Mouse (Mus musculus) cortical plate, adult 2 months (tissue): Measurements from ENCODE around the gene Sstr4. TPM values are rescaled to one million over a fixed set of nuclear protein-coding genes. Genes with fewer than 3 reads are reported as not detected.
A peak's percentile ranks its signal among the peaks of the same experiment; 100 is the strongest.

Source experiments
- H3K27ac ChIP-seq: fragments of 200-500 bp; 2 replicates; pipeline ENCODE4 v1.5.1; 2012; ENCODE audit warnings: low read length, control low read depth, inconsistent platforms; ENCODE audit not compliant: insufficient read depth
- H3K4me1 ChIP-seq: fragments of 200-500 bp; 2 replicates; pipeline ENCODE4 v1.6.1; 2011; ENCODE audit warnings: low read length; ENCODE audit not compliant: control insufficient read depth, insufficient read depth
- H3K4me3 ChIP-seq: fragments of 200-500 bp; 2 replicates; pipeline ENCODE4 v1.5.1; 2011; ENCODE audit warnings: mild to moderate bottlenecking, low read length, control low read depth; ENCODE audit not compliant: insufficient read depth
- CTCF ChIP-seq: fragments of 200-500 bp; IDR thresholded peaks from 2 replicates; pipeline ENCODE4 v1.5.1; 2011; ENCODE audit warnings: mild to moderate bottlenecking, control low read depth, low read length; ENCODE audit not compliant: insufficient read depth; ENCODE audit errors: extremely low read depth
- POLR2A ChIP-seq: fragments of 200-500 bp; IDR thresholded peaks from 2 replicates; pipeline ENCODE4 v1.6.1; 2011; ENCODE audit warnings: mild to moderate bottlenecking, low read length, control low read depth; ENCODE audit not compliant: insufficient read depth; ENCODE audit errors: extremely low read depth
- polyA plus RNA-seq: library from polyadenylated mRNA; depleted of rRNA; stranded (reverse); fragments of >200 nt; gene quantifications from 2 replicates; pipeline ENCODE4 v1.2.3, GENCODE M21; 2012

The Sstr4 gene
- polyA plus RNA-seq, 1 experiment, result 21.9 TPM

DNA sequence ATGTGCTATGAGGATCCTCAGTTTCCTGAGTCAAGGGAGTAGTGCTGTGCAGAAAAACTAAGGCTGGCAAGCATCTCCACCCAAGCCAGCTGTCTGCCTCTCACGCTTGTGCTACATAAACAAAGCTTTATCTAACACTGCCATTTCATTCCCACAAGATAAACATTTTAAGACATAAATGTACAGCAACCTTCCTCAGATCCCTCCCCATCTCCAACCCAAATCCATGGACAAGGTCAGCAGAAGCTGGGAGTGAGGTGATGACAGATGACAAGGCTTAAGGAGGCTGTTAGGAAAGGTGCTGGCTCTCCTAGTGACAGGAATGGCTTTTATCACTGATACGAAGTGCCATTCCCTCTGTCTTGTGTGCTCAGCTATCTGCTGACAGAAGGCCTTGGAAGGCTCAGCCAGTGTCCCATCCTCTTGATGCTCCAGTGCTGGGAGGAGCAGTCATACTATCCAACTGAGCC, 21.5 kb upstream of the Sstr4 start:
- no peak overlapping the region for H3K27ac ChIP-seq
- no peak overlapping the region for H3K4me3 ChIP-seq
- TF ChIP-seq POLR2A (no peak), CTCF (no peak)
- peaks cover 4% of the 10 kb centered on the region for H3K4me1 ChIP-seq

DNA sequence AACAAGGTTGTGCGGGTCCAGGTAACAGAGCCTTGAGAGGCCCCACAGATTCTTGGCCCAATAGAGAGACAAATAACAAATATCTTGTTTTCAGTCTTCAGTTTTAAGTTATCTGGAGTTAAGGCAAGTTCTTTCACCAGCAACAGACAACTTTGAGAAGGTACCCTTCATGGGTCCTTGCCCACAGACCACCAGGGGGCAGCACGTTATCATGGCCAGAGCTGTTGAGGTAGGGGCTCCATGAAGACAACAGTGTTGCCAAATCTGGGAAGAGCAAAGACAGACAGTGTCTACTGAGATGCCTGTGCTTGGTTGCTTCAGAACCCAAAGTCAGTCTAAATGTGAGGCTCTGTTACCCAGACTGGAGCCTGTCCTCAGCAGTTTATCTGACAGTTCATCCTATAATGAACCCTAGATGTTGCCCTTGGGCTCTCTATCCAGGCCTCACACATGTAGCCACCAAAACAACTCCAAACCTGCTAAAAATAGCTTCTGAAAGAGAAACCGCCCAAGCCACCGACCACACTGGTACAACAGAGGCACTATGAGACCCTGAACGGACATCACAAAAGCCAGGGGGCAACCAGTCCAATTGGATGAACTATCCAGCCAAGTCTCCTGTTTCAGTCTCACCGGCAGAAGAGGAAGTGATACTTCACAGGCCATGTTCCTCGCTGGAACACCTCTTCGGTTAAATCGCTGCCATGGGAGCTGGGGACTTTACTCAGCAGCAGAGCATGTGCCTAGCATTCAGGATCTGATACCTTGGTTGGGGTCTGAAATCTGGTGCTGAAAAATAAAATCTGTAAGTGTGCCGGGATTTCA, 19.6 kb upstream of the Sstr4 start:
- TF ChIP-seq POLR2A, result no peak
- TF ChIP-seq CTCF, result peak; percentile 40; the same call in 1 of the 2 replicates
- Histone ChIP-seq H3K4me1 (peaks cover 4% of the 10 kb centered on the region), H3K4me3 (no peak overlapping the region), H3K27ac (no peak overlapping the region)

DNA sequence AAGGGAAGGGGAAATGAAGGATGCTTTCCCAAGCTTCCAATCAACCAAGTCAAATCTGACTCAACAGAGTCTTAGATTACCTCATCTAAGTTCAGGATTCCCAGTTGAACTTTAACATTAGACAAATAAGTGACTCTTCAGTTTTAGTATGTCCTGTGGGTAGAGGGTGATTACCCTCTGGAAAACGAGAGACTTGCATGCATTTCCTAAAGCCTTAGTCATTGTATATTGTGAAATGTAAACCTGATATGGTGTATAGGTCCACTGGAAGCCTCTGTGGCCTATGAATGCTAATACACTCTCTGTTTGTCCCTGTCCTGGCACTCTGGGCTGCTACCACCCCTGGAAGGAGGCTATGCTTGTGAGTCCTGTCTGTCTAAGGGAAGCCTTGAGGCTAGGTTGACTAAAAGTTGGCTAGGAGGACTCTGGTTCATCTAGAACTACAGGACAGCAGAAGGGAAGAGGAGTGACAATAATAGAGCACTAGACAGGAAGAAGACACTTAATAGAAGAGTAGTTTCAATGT, 16.3 kb upstream of the Sstr4 start:
- Histone ChIP-seq H3K4me1 (peaks cover under 1% of the 10 kb centered on the region), H3K27ac (no peak overlapping the region), H3K4me3 (no peak overlapping the region)
- TF ChIP-seq CTCF, result no peak

DNA sequence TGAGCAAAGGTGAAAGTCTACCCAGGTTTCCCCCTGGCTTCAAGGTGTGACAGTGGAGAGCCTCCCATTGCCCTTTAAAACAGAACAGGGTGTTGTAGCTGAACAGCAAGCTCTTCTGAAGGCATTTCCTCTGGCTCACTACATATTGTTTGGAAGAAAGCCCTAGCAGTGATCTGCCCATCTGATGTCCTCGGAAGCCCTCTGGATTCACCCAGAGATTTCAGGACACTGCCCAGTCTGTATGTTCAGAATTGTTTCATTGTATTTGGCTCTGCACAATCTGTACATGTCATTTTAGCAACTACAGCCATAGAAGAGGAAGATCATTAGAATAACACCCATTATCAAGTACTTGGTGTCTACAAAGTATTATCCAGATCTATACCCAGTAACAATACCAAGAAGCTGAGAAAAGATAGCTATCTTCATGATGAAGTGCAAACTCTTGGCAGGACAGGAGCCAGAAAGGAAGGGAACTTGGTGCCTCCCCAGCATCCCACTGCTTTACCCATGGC, 15.2 kb upstream of the Sstr4 start:
- TF ChIP-seq POLR2A, result no peak
- no peak for TF ChIP-seq CTCF
- Histone ChIP-seq H3K4me1 (no peaks in the 10 kb centered on the region), H3K4me3 (no peak overlapping the region), H3K27ac (no peak overlapping the region)

DNA sequence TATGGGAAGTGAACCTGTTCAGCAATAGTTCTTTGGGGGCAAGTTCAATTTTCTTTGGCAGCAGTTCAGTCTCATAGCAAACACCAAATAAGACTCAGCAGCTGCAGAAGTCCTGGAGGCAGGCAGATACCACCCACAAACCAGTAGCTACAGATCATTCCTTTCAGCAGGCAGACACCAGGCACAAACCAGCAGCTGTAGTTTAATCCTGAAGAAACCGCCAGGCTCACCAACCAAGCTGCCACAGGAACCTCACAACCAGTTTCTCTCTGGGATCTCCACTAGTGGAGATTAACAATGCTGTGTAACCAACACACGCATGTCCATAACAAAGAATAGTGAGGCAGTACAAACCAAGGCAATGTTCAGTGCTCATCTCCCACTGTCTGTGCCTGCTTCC, 14.1 kb upstream of the Sstr4 start:
- TF ChIP-seq POLR2A (no peak), CTCF (no peak)
- no peak overlapping the region for H3K4me3 ChIP-seq
- no peak overlapping the region for H3K27ac ChIP-seq
- H3K4me1 ChIP-seq, result no peaks in the 10 kb centered on the region

DNA sequence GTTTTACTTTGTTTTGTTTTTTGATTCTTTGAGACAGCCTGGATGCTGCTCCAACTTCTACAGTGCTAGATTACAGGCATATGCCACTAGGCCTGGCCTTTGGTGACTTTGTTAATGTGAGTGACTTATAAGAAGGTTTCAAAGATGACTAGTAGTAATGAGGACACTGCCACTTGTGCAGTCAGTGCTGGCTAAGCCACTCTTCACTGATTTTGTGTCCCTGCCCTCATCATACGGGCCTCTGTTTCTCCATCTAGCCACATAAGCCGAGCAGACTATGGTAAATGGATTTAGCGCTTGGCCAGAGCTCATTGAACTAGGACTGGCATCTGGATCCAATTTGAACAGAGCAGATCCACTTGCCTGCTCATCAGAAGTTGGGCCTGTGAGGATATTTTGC, 8.7 kb upstream of the Sstr4 start:
- Histone ChIP-seq H3K27ac (no peak overlapping the region), H3K4me3 (no peak overlapping the region), H3K4me1 (peaks cover 3% of the 10 kb centered on the region)
- TF ChIP-seq CTCF (no peak), POLR2A (no peak)

DNA sequence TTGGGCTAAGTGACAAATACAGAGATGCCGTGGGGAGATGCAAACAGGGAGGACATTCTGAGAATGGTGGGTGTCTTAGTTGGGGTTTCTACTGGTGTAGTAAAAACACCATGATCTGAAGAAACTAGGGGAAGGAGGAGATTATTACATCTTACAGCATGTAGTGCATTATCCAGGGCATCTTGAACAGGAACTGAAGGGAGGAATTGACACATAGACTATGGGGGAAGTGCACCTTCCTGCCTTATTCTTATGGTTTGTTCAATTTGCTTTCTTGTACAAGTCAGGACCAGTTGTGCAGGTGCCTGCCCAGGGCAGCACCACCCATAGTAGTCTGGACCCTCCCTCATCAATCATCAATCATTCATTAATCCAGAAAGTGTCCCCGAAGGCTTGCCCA, 8.2 kb upstream of the Sstr4 start:
- TF ChIP-seq POLR2A (no peak), CTCF (no peak)
- Histone ChIP-seq H3K27ac (no peak overlapping the region), H3K4me1 (peaks cover 3% of the 10 kb centered on the region), H3K4me3 (no peak overlapping the region)

DNA sequence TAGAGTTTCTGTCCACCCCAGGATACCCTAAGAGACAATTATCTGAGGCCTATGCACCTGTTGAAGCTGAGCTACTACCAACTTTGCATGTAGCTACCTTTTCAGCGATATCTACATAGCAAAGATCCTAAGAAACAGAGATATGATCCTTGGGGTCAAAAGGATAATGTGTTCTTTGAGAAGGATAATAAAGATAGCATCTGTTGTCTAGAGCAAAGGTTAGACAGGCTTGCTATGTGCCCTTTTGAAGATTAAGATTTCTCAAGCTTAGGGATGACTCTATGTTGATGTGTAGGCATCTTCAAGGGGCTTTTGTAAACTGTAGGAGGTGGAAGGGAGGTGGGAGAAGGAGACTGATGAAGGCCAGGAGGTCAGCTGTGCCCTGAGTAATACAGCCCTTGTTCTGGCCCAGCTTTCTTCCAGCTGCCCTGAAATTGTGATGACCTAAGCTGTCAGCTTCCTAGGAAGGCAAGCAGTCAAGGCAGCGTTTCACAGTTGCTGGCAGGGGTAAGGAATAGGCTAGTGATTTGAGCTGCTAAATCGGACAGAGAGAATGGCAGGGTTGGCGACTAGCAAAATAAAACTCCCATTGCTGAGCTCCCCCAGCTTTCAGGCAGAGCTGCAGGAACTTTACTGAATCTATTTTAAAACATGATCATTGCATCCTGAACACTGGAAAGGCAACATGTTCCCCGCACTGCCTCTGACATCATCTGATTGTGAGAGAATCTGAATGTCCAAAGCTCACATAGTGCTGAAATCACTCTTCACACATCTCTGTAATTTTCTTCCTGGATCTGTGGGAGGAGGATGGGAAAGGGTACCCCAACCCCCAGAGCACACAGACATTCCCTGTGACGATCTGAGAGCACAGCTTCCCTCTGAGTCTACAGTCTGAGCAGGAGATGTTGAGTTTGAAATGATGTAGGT, 7.2 kb upstream of the Sstr4 start:
- H3K4me1 ChIP-seq, result peaks cover 3% of the 10 kb centered on the region
- no peak overlapping the region for H3K4me3 ChIP-seq
- TF ChIP-seq CTCF (no peak), POLR2A (no peak)
- 0 out of 2 replicates have a peak overlapping the region, but pooled peaks have one; percentile 26 for H3K27ac ChIP-seq

DNA sequence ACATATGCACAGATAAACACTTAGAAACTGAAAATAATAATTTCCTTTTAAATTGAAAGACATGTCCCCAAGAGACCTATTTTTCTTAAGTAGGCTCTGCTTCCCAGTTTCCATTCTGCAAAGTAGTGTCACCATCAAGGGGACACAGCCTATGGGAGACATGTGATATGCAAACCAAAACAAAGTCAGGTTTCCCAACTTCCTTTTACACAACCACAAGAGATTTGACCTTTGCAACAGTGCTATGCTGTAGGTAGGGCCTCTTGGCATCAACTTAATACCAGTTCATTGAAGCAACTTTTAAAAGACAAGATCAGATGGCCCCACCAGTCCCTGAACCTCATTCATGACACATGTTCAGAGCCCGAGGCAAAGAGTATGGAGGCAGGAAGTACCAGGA, 2.0 kb upstream of the Sstr4 start:
- H3K4me3 ChIP-seq, result no peak overlapping the region
- TF ChIP-seq CTCF, result no peak
- TF ChIP-seq POLR2A, result no peak
- H3K4me1 ChIP-seq, result no peaks in the 10 kb centered on the region; the same call in 1 of the 2 replicates
- H3K27ac ChIP-seq, result no peak overlapping the region

DNA sequence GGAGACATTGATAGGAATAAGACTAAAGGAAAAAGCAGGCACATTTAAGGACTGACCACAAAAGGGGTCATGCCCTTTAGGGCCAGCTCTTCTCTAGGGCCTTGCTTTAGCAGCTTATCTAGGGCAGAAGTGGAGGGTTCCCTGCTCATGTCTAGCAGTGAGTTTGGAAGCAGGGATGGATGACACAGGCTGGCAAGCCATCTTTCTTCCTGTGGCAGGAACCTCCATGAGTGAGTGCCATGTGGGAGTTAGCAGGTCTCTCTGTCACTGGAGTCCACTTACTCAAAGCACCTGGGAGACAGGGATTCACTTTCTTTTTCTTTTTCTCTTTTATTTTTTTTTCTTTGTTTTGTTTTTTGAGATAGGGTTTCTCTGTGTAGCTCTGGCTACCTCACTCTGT, 1.3 kb upstream of the Sstr4 start:
- no peaks in the 10 kb centered on the region; the same call in 1 of the 2 replicates for H3K4me1 ChIP-seq
- H3K27ac ChIP-seq, result no peak overlapping the region
- no peak for TF ChIP-seq POLR2A
- TF ChIP-seq CTCF, result no peak
- no peak overlapping the region for H3K4me3 ChIP-seq
